Mouse (Mus musculus) neural tube, embryonic 14.5 days (tissue): Measurements from ENCODE around the gene Nhlrc3. TPM values are rescaled to one million over a fixed set of nuclear protein-coding genes. Genes with fewer than 3 reads are reported as not detected.

Experiments used
- ATAC-seq: fragments of 200-750 bp; cut with Nextera tagmentation; 2 replicates; pipeline ENCODE4 v1.8.0; 2017; ENCODE audit warnings: low read depth, mild to moderate bottlenecking, moderate TSS enrichment, moderate library complexity
- H3K27ac ChIP-seq: fragments of 300-500 bp; sonication (generic); 2 replicates; pipeline ENCODE4 v1.5.1; 2014; ENCODE audit warnings: low read depth, mild to moderate bottlenecking, control low read depth, low read length, moderate library complexity, mixed read lengths
- H3K27me3 ChIP-seq: fragments of 300-500 bp; sonication (generic); 2 replicates; pipeline ENCODE4 v1.6.1; 2014; ENCODE audit warnings: low read length; ENCODE audit not compliant: control insufficient read depth, insufficient read depth
- H3K36me3 ChIP-seq: fragments of 300-500 bp; sonication (generic); 2 replicates; pipeline ENCODE4 v1.6.1; 2014; ENCODE audit warnings: low read length, mixed read lengths; ENCODE audit not compliant: control insufficient read depth, insufficient read depth
- H3K4me1 ChIP-seq: fragments of 300-500 bp; sonication (generic); 2 replicates; pipeline ENCODE4 v1.6.1; 2014; ENCODE audit warnings: low read length; ENCODE audit not compliant: control insufficient read depth, insufficient read depth
- H3K4me2 ChIP-seq: fragments of 300-500 bp; sonication (generic); 2 replicates; pipeline ENCODE4 v1.6.1; 2014; ENCODE audit warnings: mild to moderate bottlenecking, low read depth, low read length, control low read depth
- H3K4me3 ChIP-seq: fragments of 300-500 bp; sonication (generic); 2 replicates; pipeline ENCODE4 v1.5.1; 2014; ENCODE audit warnings: low read depth, low read length, control low read depth, mixed read lengths
- H3K9ac ChIP-seq: fragments of 300-500 bp; sonication (generic); replicated peaks from 2 replicates; pipeline ENCODE4 v1.6.1; 2014; ENCODE audit warnings: low read depth, mild to moderate bottlenecking, control low read depth, low read length, mixed read lengths
- H3K9me3 ChIP-seq: fragments of 300-500 bp; sonication (generic); 2 replicates; pipeline ENCODE4 v1.6.1; 2016; ENCODE audit warnings: low read length; ENCODE audit not compliant: control insufficient read depth
- WGBS: fragments of 180-500 bp; shearing (Covaris S2); extraction: QIAGEN DNeasy Blood & Tissue Kit; methylation state at CpG from one replicate; pipeline ENCODE4 v1.1.7; 2014; 5-methylcytosine and 5-hydroxymethylcytosine counted together
- polyA plus RNA-seq: library from polyadenylated mRNA; unstranded; fragments of >200 nt; fragmentation: Nextera tagmentation; extraction: Ambion mirVana; gene quantifications from 2 replicates; pipeline ENCODE4 v1.2.1, GENCODE M21; 2014

Gene Nhlrc3
- polyA plus RNA-seq, 1 experiment from 2014 or later = 9.9 TPM

DNA sequence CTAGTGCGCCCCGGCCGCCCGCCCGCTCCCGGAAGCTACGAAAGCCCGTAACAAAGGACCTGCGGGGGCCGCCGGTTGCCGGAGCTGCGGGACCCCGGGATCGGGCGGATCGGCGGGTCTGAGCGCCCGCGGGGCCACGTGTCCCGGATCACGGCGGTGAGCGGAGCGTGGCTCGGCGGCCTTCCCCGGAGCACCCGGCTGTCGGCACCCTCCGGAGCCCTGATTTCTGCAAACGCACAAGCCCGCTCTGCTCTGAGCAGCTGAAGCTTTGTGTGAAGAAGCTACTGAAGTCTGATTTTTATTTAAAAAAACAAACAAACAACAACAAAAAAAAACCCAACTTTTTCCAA lies 608 bp upstream of the Nhlrc3 start:
- under 1% methylated on average over 33 of the region's 35 CpGs for WGBS
- Histone ChIP-seq H3K9me3 (no peaks in the 10 kb centered on the region), H3K27ac (peak overlapping the region; percentile 93), H3K4me2 (peak overlapping the region; percentile 59), H3K36me3 (peaks cover 8% of the 10 kb centered on the region; the same call in 1 of the 2 replicates), H3K4me3 (peak overlapping the region; percentile 81), H3K27me3 (no peaks in the 10 kb centered on the region), H3K9ac (peak overlapping the region; percentile 74), H3K4me1 (peaks cover 31% of the 10 kb centered on the region)
- ATAC-seq = peak; percentile 59; the same call in 1 of the 2 replicates

- H3K9me3 ChIP-seq = no peaks in the 10 kb centered on the region
- peaks cover 11% of the 10 kb centered on the region for H3K36me3 ChIP-seq
- 6% methylated on average over 9 of the region's 9 CpGs for WGBS
- ATAC-seq = 0 out of 2 replicates have a peak, but pooled peaks have one; percentile 0
- H3K9ac ChIP-seq = peak overlapping the region; percentile 74
- H3K4me3 ChIP-seq = peak overlapping the region; percentile 81
- H3K27me3 ChIP-seq = no peaks in the 10 kb centered on the region
- peak overlapping the region; percentile 66 for H3K4me2 ChIP-seq
- H3K27ac ChIP-seq = peak overlapping the region; percentile 93
- H3K4me1 ChIP-seq = peaks cover 31% of the 10 kb centered on the region
Measured at GRCm38 (mm10) chr3:53462701-53463045, 459 bp downstream of the Nhlrc3 start.

- Histone ChIP-seq H3K27ac (no peak overlapping the region), H3K9me3 (no peaks in the 10 kb centered on the region), H3K4me3 (no peak overlapping the region), H3K36me3 (peaks cover 16% of the 10 kb centered on the region), H3K9ac (no peak overlapping the region), H3K27me3 (no peaks in the 10 kb centered on the region), H3K4me1 (peaks cover 10% of the 10 kb centered on the region), H3K4me2 (no peak overlapping the region)
- no peak for ATAC-seq
- WGBS = 90% methylated on average over 9 of the region's 9 CpGs
Measured at GRCm38 (mm10) chr3:53460106-53460505, 3.0 kb downstream of the Nhlrc3 start.

DNA sequence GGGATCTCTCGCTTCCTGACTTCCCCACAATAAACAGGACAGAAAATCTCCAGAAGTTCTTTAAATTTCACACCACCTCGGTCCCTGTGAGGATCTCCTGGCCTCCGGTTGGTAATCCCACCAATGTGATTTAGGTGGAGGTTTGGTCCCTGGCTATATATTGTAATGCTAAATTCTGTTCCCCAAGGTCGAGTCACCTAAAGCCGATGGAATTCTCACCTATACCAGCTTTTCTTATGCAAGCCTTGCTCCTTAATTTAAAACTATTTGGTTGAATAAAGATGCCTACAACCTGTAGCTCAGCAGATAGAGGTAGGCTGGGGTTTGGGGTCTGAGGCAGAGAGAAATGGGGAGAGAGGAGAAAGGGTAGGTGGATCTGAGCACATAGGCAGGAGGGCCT lies 5.4 kb downstream of the Nhlrc3 start:
- Histone ChIP-seq H3K9me3 (no peaks in the 10 kb centered on the region), H3K4me2 (no peak overlapping the region), H3K9ac (no peak overlapping the region), H3K36me3 (peaks cover 27% of the 10 kb centered on the region), H3K4me3 (no peak overlapping the region), H3K27ac (no peak overlapping the region), H3K27me3 (no peaks in the 10 kb centered on the region), H3K4me1 (peaks cover 4% of the 10 kb centered on the region; the same call in 1 of the 2 replicates)
- ATAC-seq = no peak
- WGBS = 76% methylated on average over 5 of the region's 5 CpGs

DNA sequence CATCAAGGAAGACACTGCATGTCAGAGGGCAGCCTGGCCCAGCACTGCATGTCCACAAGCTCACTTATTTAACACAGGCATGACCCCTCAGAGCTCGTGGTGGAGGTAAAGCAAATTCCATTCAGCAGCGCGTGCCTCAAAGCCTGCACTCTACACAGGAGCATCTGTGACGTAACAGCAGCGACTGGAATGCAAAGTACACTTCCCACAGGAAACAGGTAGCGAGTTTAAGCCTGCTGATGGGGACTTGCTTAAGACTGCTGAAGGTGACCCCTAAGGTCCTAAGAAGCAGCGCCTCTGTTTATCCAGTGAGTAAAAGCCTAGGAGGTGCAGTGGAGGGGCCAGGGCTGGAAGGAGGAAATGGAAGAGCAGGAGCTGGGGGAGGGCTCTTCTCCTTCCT lies 8.1 kb downstream of the Nhlrc3 start:
- H3K36me3 ChIP-seq = peaks cover 37% of the 10 kb centered on the region
- 85% methylated on average over 7 of the region's 7 CpGs for WGBS
- ATAC-seq = no peak

DNA sequence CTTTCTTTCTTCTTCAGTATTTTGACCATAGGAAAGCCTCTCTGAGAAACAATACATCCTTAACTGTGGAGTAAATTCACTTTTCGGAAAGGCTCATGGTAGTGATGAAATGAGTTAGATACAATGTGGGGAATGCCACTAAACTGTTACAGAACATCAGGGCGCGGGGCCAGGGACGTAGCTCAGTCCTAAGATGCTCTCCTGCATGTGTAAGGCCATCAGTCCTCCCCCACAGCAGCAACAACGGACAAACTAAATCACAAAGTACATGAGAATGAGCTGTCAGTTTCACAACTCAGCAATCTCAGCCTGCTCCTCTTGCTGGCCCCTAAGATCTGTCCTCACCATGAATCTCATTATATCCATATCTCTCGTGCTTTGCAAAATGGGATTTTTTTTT lies 8.6 kb downstream of the Nhlrc3 start:
- Histone ChIP-seq H3K27me3 (no peaks in the 10 kb centered on the region), H3K4me1 (no peaks in the 10 kb centered on the region), H3K4me2 (no peak overlapping the region), H3K27ac (no peak overlapping the region), H3K9me3 (no peaks in the 10 kb centered on the region), H3K36me3 (peaks cover 37% of the 10 kb centered on the region), H3K4me3 (no peak overlapping the region), H3K9ac (no peak overlapping the region)
- 94% methylated on average over 6 of the region's 6 CpGs for WGBS
- no peak for ATAC-seq

More for the DNA sequence above, 8.1 kb downstream of the Nhlrc3 start:
- no peaks in the 10 kb centered on the region for H3K4me1 ChIP-seq
- no peaks in the 10 kb centered on the region for H3K9me3 ChIP-seq
- H3K4me3 ChIP-seq = no peak overlapping the region
- no peak overlapping the region for H3K9ac ChIP-seq
- H3K27ac ChIP-seq = no peak overlapping the region
- no peak overlapping the region for H3K4me2 ChIP-seq
- H3K27me3 ChIP-seq = no peaks in the 10 kb centered on the region

GRCm38 (mm10) chr3:53454005-53454404 lies 9.1 kb downstream of the Nhlrc3 start:
- Histone ChIP-seq H3K4me2 (no peak overlapping the region), H3K27me3 (no peaks in the 10 kb centered on the region), H3K36me3 (peaks cover 37% of the 10 kb centered on the region), H3K4me1 (no peaks in the 10 kb centered on the region), H3K9me3 (no peaks in the 10 kb centered on the region), H3K9ac (no peak overlapping the region), H3K4me3 (no peak overlapping the region), H3K27ac (no peak overlapping the region)
- no peak for ATAC-seq
- WGBS = 92% methylated on average over 6 of the region's 6 CpGs

DNA sequence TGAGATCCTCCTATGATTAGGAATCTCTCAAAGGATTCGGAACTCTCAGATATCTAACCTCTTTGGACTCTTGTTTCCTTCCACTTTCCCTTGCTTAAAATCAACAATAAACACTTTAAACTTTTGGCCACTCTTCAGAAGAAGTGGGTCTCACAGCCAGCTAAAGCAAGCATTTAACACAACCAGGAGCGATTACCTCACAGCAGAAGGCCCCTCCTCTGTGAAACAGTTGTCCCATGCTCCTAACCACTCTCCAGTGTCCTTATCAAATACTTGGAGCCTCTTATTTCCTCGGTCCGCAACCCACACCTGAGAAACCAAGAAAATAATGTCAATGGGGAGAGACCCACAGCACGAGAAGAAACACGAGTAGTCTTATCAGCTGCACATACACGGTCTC lies 9.8 kb downstream of the Nhlrc3 start:
- no peaks in the 10 kb centered on the region for H3K4me1 ChIP-seq
- 97% methylated on average over 7 of the region's 7 CpGs for WGBS
- H3K27me3 ChIP-seq = no peaks in the 10 kb centered on the region
- no peak overlapping the region for H3K4me2 ChIP-seq
- no peak overlapping the region for H3K4me3 ChIP-seq
- H3K9ac ChIP-seq = no peak overlapping the region
- H3K9me3 ChIP-seq = no peaks in the 10 kb centered on the region
- no peak for ATAC-seq
- H3K27ac ChIP-seq = no peak overlapping the region
- peaks cover 37% of the 10 kb centered on the region for H3K36me3 ChIP-seq

DNA sequence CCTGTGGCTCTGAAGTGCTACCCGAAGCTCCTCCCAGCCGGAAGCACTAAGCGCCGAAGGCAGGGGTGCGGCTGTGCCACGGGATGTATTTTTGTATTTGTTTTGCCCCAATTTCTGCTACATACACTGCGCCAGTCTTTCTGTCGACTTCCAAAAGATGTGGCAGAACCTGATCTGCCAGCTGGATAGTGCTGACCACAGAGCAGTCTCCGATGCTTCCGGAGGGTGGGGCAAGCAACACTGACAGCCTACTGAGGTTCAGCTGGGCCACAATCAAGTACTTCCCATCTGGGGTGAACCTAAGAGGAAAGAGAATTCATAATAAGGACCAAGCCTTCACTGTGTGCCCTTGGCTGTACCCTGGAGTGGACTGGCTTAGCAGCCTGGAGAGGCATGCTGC lies 10.8 kb downstream of the Nhlrc3 start:
- ATAC-seq = no peak
- WGBS = 92% methylated on average over 10 of the region's 10 CpGs
- Histone ChIP-seq H3K36me3 (peaks cover 31% of the 10 kb centered on the region), H3K4me2 (no peak overlapping the region), H3K27me3 (no peaks in the 10 kb centered on the region), H3K27ac (no peak overlapping the region), H3K4me1 (no peaks in the 10 kb centered on the region), H3K9me3 (no peaks in the 10 kb centered on the region), H3K4me3 (no peak overlapping the region), H3K9ac (no peak overlapping the region)

DNA sequence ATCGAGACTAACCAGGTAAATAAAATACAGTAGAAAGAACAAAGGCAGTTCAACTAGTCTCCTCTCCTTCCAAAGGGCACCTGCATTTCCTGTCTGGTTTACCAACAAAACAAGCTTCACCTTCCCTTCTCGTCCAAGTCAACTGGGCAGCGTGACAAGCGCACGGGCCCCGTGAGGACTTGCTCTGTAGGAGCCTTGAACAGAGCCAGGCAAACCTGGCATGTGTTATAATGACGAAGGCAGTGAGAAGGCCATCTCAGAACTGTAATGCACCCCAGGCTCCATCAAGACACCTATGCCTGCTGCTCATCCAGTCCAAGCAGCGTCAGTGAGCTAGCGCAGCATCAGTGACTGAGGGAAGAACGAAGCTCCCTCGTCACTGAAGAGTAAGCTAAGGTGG lies 12.5 kb downstream of the Nhlrc3 start:
- no peak overlapping the region for H3K4me3 ChIP-seq
- WGBS = 94% methylated on average over 11 of the region's 11 CpGs

More for the DNA sequence above, 12.5 kb downstream of the Nhlrc3 start:
- Histone ChIP-seq H3K9me3 (no peaks in the 10 kb centered on the region), H3K9ac (no peak overlapping the region), H3K4me1 (no peaks in the 10 kb centered on the region), H3K4me2 (no peak overlapping the region), H3K27ac (no peak overlapping the region), H3K36me3 (peaks cover 29% of the 10 kb centered on the region; the same call in 1 of the 2 replicates), H3K27me3 (no peaks in the 10 kb centered on the region)
- ATAC-seq = no peak
